Comparison of ENCODE assay signal across 8 mouse cellular contexts in genomic region chr5:65106876-65107772, GRCm38 (mm10). TPM values are rescaled to one million over a fixed set of nuclear protein-coding genes. Genes with fewer than 3 reads are reported as not detected.
DNase-seq lines count a peak whose midpoint lies in the region; ATAC-seq and TF ChIP-seq lines count a peak whose summit lies in the region.

Gene Klhl5 (plus strand): TSS chr5:65107539.

- intact Hi-C loops in gastrocnemius, adult 2 months (cut with DNase I): loop anchor here (5.0 kb wide), 1 partner anchor 50 kb away; no protein-coding TSS in a partner anchor

- H3K9ac ChIP-seq in hindbrain, embryonic 16.5 days (ENCODE audit: low read depth, low read length): peak within 1 kb of the TSS; percentile 87

- peak within 1 kb of the TSS; percentile 92 for H3K27ac ChIP-seq in gastrocnemius, adult 2 months
- H3K27ac ChIP-seq in hindbrain, embryonic 16.5 days (ENCODE audit: low read depth, low read length): peak within 1 kb of the TSS; percentile 72

- H3K36me3 ChIP-seq in hindbrain, embryonic 16.5 days (ENCODE audit: control insufficient read depth, insufficient read depth, low read length): no peaks in the 10 kb centered on the region

- H3K4me1 ChIP-seq in hindbrain, embryonic 16.5 days (ENCODE audit: control insufficient read depth, insufficient read depth, low read depth, low read length): peaks cover 4% of the 10 kb centered on the region; the same call in 1 of the 2 replicates

- H3K9me3 ChIP-seq in hindbrain, embryonic 16.5 days (ENCODE audit: control insufficient read depth, low read length): no peaks in the 10 kb centered on the region

- H3K4me3 ChIP-seq in gastrocnemius, adult 2 months: peak within 1 kb of the TSS; percentile 92
- H3K4me3 ChIP-seq in hindbrain, embryonic 16.5 days (ENCODE audit: low read length): peak within 1 kb of the TSS; percentile 85

- TF ChIP-seq CTCF in gastrocnemius, adult 2 months (IDR thresholded peaks at IDR 0.05): no peak

- no peaks in the 10 kb centered on the region for H3K27me3 ChIP-seq in hindbrain, embryonic 16.5 days (replicated peaks; ENCODE audit: control insufficient read depth, insufficient read depth, low read length)

- peak; percentile 54 for DNase-seq in WW6 (ENCODE audit: low read depth, low spot score)
- peak; percentile 77 to 91 for DNase-seq in cerebellum, postnatal 4 days (ENCODE audit: low spot score in 2 of 2)
- DNase-seq in gastrocnemius, adult 2 months: peak; percentile 94
- peak; percentile 78 to 79 for DNase-seq in left cerebral cortex, adult 18-20 months (ENCODE audit: low spot score in 2 of 2)
- DNase-seq in lung, postnatal 4 days: peak; percentile 94
- DNase-seq in retina, postnatal 7 days (ENCODE audit: low read depth, low spot score): peak; percentile 61
- DNase-seq in urinary bladder, adult 18-20 months (ENCODE audit: low spot score in 2 of 2): peak; percentile 80 to 86

- WGBS in hindbrain, embryonic 16.5 days: 3% methylated on average over 52 of the region's 56 CpGs

- peak within 1 kb of the TSS; percentile 79 for H3K4me2 ChIP-seq in hindbrain, embryonic 16.5 days (ENCODE audit: low read length)

- ATAC-seq in hindbrain, embryonic 16.5 days: peak; percentile 93

RNA-seq across cellular contexts. Expression of gene Klhl5, which starts in this region (rescaled TPM):
- total RNA-seq in gastrocnemius, adult 2 months (2021): 1 to 10 TPM; 5.1 to 5.9 TPM
- 48.7 and 52.4 TPM in 2 replicates for polyA plus RNA-seq in hindbrain, embryonic 16.5 days (2015; fragmentation: Nextera tagmentation; extraction: Ambion mirVana)
- total RNA-seq in left cerebral cortex, adult 18-20 months (2021): 10 to 100 TPM; 34.1 to 34.5 TPM

Comparison
In these comparisons a context has a peak if more than half of its experiments do, and no peak if none do; other contexts are left out.
1. Peak in every context shown above with its lines: DNase-seq, ATAC-seq, H3K4me3 ChIP-seq and H3K27ac ChIP-seq.
2. RNA of gene Klhl5 (total RNA-seq): 34.1 to 34.5 TPM in left cerebral cortex, adult 18-20 months; 5.1 to 5.9 TPM in gastrocnemius, adult 2 months; every median in the first group is over 4 times any median in the second.